Mouse (Mus musculus) neural tube, embryonic 11.5 days (tissue): ENCODE results near the gene Trappc3l. TPM values are rescaled to one million over a fixed set of nuclear protein-coding genes. Genes with fewer than 3 reads are reported as not detected.
"Not testable (repeated sequence)": the region's sequence is repeated elsewhere in the genome, so short reads cannot be mapped to it uniquely, and the experiment has no call there.

ENCODE experiments used
- ATAC-seq: fragments of 200-750 bp; cut with Nextera tagmentation; 2 replicates; pipeline ENCODE4 v1.8.0; 2017; ENCODE audit warnings: moderate number of reproducible peaks, mild to moderate bottlenecking, moderate TSS enrichment, moderate library complexity; ENCODE audit not compliant: insufficient read depth, low FRiP score, low TSS enrichment
- DNase-seq: peaks from one replicate; pipeline ENCODE4 v3.0.0-alpha.2; 2015; ENCODE audit warnings: low spot score
- H3K27ac ChIP-seq: fragments of 300-500 bp; sonication (generic); 2 replicates; pipeline ENCODE4 v1.5.1; 2014; ENCODE audit warnings: low read depth, mild to moderate bottlenecking, low read length
- H3K27me3 ChIP-seq: fragments of 300-500 bp; sonication (generic); 2 replicates; pipeline ENCODE4 v1.6.1; 2014; ENCODE audit warnings: mild to moderate bottlenecking, low read length, mixed read lengths; ENCODE audit not compliant: control insufficient read depth, insufficient read depth
- H3K36me3 ChIP-seq: fragments of 300-500 bp; sonication (generic); 2 replicates; pipeline ENCODE4 v1.6.1; 2014; ENCODE audit warnings: mild to moderate bottlenecking, low read length, moderate library complexity, mixed read lengths; ENCODE audit not compliant: control insufficient read depth, insufficient read depth
- H3K4me1 ChIP-seq: fragments of 300-500 bp; sonication (generic); 2 replicates; pipeline ENCODE4 v1.6.1; 2014; ENCODE audit warnings: low read length, mixed read lengths; ENCODE audit not compliant: control insufficient read depth, insufficient read depth
- H3K4me2 ChIP-seq: fragments of 300-500 bp; sonication (generic); 2 replicates; pipeline ENCODE4 v1.6.1; 2014; ENCODE audit warnings: low read depth, mild to moderate bottlenecking, moderate library complexity
- H3K4me3 ChIP-seq: fragments of 300-500 bp; sonication (generic); 2 replicates; pipeline ENCODE4 v1.5.1; 2014; ENCODE audit warnings: low read depth, low read length
- H3K9ac ChIP-seq: fragments of 300-500 bp; sonication (generic); 2 replicates; pipeline ENCODE4 v1.6.1; 2014; ENCODE audit warnings: mild to moderate bottlenecking, low read length
- H3K9me3 ChIP-seq: fragments of 300-500 bp; sonication (generic); 2 replicates; pipeline ENCODE4 v1.6.1; 2016; ENCODE audit warnings: low read length; ENCODE audit not compliant: control insufficient read depth
- WGBS: fragments of 180-500 bp; shearing (Covaris S2); extraction: QIAGEN DNeasy Blood & Tissue Kit; methylation state at CpG from one replicate; pipeline ENCODE4 v1.1.7; 2014; 5-methylcytosine and 5-hydroxymethylcytosine counted together
- polyA plus RNA-seq: library from polyadenylated mRNA; unstranded; fragments of >200 nt; fragmentation: Nextera tagmentation; extraction: Ambion mirVana; gene quantifications from 2 replicates; pipeline ENCODE4 v1.2.1, GENCODE M21; 2014

Trappc3l gene
- polyA plus RNA-seq = not detected in 2 replicates

GRCm38 (mm10) chr10:34037401-34037800, at the start of gene Trappc3l:
Trappc3l (plus strand) TSS chr10:34037597.
- no peak within 1 kb of the TSS for H3K9ac ChIP-seq
- H3K4me2 ChIP-seq = no peak within 1 kb of the TSS
- DNase-seq (no peak), ATAC-seq (no peak)
- H3K4me3 ChIP-seq = no peak within 1 kb of the TSS
- no peaks in the 10 kb centered on the region for H3K9me3 ChIP-seq
- H3K36me3 ChIP-seq = no peaks in the 10 kb centered on the region
- peaks cover 2% of the 10 kb centered on the region; the same call in 1 of the 2 replicates for H3K4me1 ChIP-seq
- H3K27ac ChIP-seq = no peak within 1 kb of the TSS
- 79% methylated on average over 3 of the region's 3 CpGs for WGBS
- no peaks in the 10 kb centered on the region for H3K27me3 ChIP-seq

GRCm38 (mm10) chr10:33996686-33997085, 40.7 kb upstream of the Trappc3l start:
- not testable (repeated sequence) for H3K4me1 ChIP-seq, H3K9ac ChIP-seq, H3K36me3 ChIP-seq, H3K9me3 ChIP-seq, H3K4me2 ChIP-seq, DNase-seq, ATAC-seq, H3K4me3 ChIP-seq, H3K27ac ChIP-seq, H3K27me3 ChIP-seq
- WGBS = 93% methylated on average over 6 of the region's 8 CpGs

- H3K9me3 ChIP-seq = no peaks in the 10 kb centered on the region
- H3K27ac ChIP-seq = no peak overlapping the region
- ATAC-seq (no peak), DNase-seq (no peak)
- peaks cover 6% of the 10 kb centered on the region for H3K36me3 ChIP-seq
- no peaks in the 10 kb centered on the region for H3K27me3 ChIP-seq
- no peak overlapping the region for H3K9ac ChIP-seq
- no peak overlapping the region for H3K4me2 ChIP-seq
- no peak overlapping the region for H3K4me3 ChIP-seq
- no peaks in the 10 kb centered on the region for H3K4me1 ChIP-seq
These were observed 39.0 kb upstream of the Trappc3l start for GRCm38 (mm10) chr10:33998397-33998796.

GRCm38 (mm10) chr10:34012581-34012980, 24.8 kb upstream of the Trappc3l start:
- Histone ChIP-seq H3K4me1 (no peaks in the 10 kb centered on the region), H3K4me3 (no peak overlapping the region), H3K4me2 (no peak overlapping the region), H3K9ac (no peak overlapping the region), H3K9me3 (no peaks in the 10 kb centered on the region), H3K27ac (no peak overlapping the region), H3K36me3 (no peaks in the 10 kb centered on the region; the same call in 1 of the 2 replicates), H3K27me3 (no peaks in the 10 kb centered on the region)
- DNase-seq (no peak), ATAC-seq (no peak)
- 93% methylated on average over 4 of the region's 4 CpGs for WGBS

- no peaks in the 10 kb centered on the region for H3K27me3 ChIP-seq
- H3K4me2 ChIP-seq = no peak overlapping the region
- H3K4me3 ChIP-seq = no peak overlapping the region
- WGBS = 88% methylated on average over 2 of the region's 2 CpGs
- no peaks in the 10 kb centered on the region for H3K9me3 ChIP-seq
- DNase-seq = no peak
- ATAC-seq = no peak
- no peak overlapping the region for H3K27ac ChIP-seq
- H3K9ac ChIP-seq = no peak overlapping the region
- no peaks in the 10 kb centered on the region; the same call in 1 of the 2 replicates for H3K36me3 ChIP-seq
- H3K4me1 ChIP-seq = peaks cover 6% of the 10 kb centered on the region
These were observed 24.2 kb upstream of the Trappc3l start for GRCm38 (mm10) chr10:34013241-34013640.

- H3K4me1 ChIP-seq = peaks cover 8% of the 10 kb centered on the region
- H3K27ac ChIP-seq = peak overlapping the region; percentile 82
- H3K9me3 ChIP-seq = no peaks in the 10 kb centered on the region
- H3K9ac ChIP-seq = peak overlapping the region; percentile 82
- WGBS = under 1% methylated on average over 21 of the region's 21 CpGs
- H3K4me2 ChIP-seq = peak overlapping the region; percentile 31
- ATAC-seq (no peak), DNase-seq (no peak)
- no peaks in the 10 kb centered on the region for H3K36me3 ChIP-seq
- H3K4me3 ChIP-seq = peak overlapping the region; percentile 76
- H3K27me3 ChIP-seq = no peaks in the 10 kb centered on the region
These were observed 18.6 kb upstream of the Trappc3l start for GRCm38 (mm10) chr10:34018746-34019301.

GRCm38 (mm10) chr10:34019302-34020075, 17.9 kb upstream of the Trappc3l start, which contains the start of gene Rwdd1:
Rwdd1 (minus strand) TSS chr10:34019624.
- no peaks in the 10 kb centered on the region for H3K27me3 ChIP-seq
- WGBS = under 1% methylated on average over 79 of the region's 82 CpGs
- H3K9ac ChIP-seq = peak within 1 kb of the TSS; percentile 82
- H3K4me3 ChIP-seq = peak within 1 kb of the TSS; percentile 76
- H3K9me3 ChIP-seq = no peaks in the 10 kb centered on the region
- peaks cover 8% of the 10 kb centered on the region for H3K4me1 ChIP-seq
- ATAC-seq (peak; percentile 100), DNase-seq (peak; percentile 98)
- H3K27ac ChIP-seq = peak within 1 kb of the TSS; percentile 82
- peak within 1 kb of the TSS; percentile 31 for H3K4me2 ChIP-seq
- H3K36me3 ChIP-seq = no peaks in the 10 kb centered on the region

GRCm38 (mm10) chr10:34030322-34030721, 7.1 kb upstream of the Trappc3l start:
- Histone ChIP-seq H3K4me1 (peaks cover 2% of the 10 kb centered on the region; the same call in 1 of the 2 replicates), H3K27ac (no peak overlapping the region), H3K9ac (no peak overlapping the region), H3K9me3 (no peaks in the 10 kb centered on the region), H3K4me2 (no peak overlapping the region), H3K4me3 (no peak overlapping the region), H3K36me3 (no peaks in the 10 kb centered on the region), H3K27me3 (no peaks in the 10 kb centered on the region)
- DNase-seq (no peak), ATAC-seq (no peak)
- WGBS = 85% methylated on average over 5 of the region's 5 CpGs
